Mouse (Mus musculus): ENCODE results near the gene Wdr45b.

GRCm38 (mm10) chr11:121331641-121332040 lies 22.6 kb downstream of the Wdr45b start:
- TF ChIP-seq POLR2AphosphoS5 (IDR thresholded peaks at IDR 0.05; ENCODE audit: insufficient replicate concordance, low read depth, low read length) = no peak
- TF ChIP-seq CTCF (IDR thresholded peaks at IDR 0.05; ENCODE audit: low read depth, low read length) = no peak
- no peak for TF ChIP-seq GATA1 (IDR thresholded peaks at IDR 0.05; ENCODE audit: borderline replicate concordance, low read length)
- no peak for TF ChIP-seq TAL1 (conservative IDR thresholded peaks at IDR 0.05; ENCODE audit: low read depth, low read length)

Data from G1E (cell line).